In the genomic region with DNA sequence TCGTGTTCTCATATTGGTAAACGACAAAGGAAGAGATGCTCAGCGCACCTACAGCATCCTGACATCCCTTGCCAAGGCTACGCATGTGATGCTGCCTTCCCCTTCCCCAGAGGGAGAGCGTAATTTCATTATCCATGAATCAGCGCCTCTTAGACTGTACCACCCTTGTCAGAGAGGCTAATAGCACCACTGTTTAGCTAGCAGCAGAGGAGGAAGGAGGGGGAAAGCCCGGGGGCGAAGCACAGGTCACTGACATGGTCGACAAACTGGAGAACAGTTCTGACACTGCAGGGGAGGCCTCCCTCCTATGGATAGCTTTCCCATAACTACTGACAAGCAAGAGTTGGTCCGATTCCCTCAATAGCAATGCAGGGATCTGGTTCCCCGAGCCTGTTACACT, we compare ENCODE assay signal across 13 mouse cellular contexts. TPM values are rescaled to one million over a fixed set of nuclear protein-coding genes. Genes with fewer than 3 reads are reported as not detected.
DNase-seq lines count a peak whose midpoint lies in the region; ATAC-seq lines count a peak whose summit lies in the region.
"Had no signal": no experiment of that assay in that cellular context is flagged by ENCODE, and none has a peak within 500 bp of the region (broad histone marks: within the 10 kb centered on the region; RNA-seq: fewer than 3 reads in every experiment).

No protein-coding gene starts in this region.

- no peaks in the 10 kb centered on the region for H3K36me3 ChIP-seq in neural tube, embryonic 11.5 days (ENCODE audit: control insufficient read depth, insufficient read depth, low read length)
- no peaks in the 10 kb centered on the region for H3K36me3 ChIP-seq in hindbrain, embryonic 14.5 days (replicated peaks; ENCODE audit: control insufficient read depth, insufficient read depth)
- H3K36me3 ChIP-seq: heart, embryonic 12.5 days; midbrain, embryonic 12.5 days had no signal

- no peak overlapping the region for H3K4me3 ChIP-seq in neural tube, embryonic 11.5 days (ENCODE audit: low read depth, low read length)
- peak overlapping the region; percentile 24 for H3K4me3 ChIP-seq in hindbrain, embryonic 14.5 days (replicated peaks; ENCODE audit: low read length)
- H3K4me3 ChIP-seq: erythroblast, embryonic 14.5 days; heart, embryonic 12.5 days; midbrain, embryonic 12.5 days had no signal

- WGBS in neural tube, embryonic 11.5 days = 45% methylated on average over 11 of the region's 11 CpGs
- 34% methylated on average over 11 of the region's 11 CpGs for WGBS in hindbrain, embryonic 14.5 days

- H3K4me2 ChIP-seq in neural tube, embryonic 11.5 days (ENCODE audit: low read depth) = no peak overlapping the region
- H3K4me2 ChIP-seq in hindbrain, embryonic 14.5 days (replicated peaks) = peak overlapping the region; percentile 87
- H3K4me2 ChIP-seq: heart, embryonic 12.5 days; midbrain, embryonic 12.5 days had no signal

- H3K9ac ChIP-seq in neural tube, embryonic 11.5 days (ENCODE audit: low read length) = no peak overlapping the region
- peak overlapping the region; percentile 53 for H3K9ac ChIP-seq in hindbrain, embryonic 14.5 days
- H3K9ac ChIP-seq: heart, embryonic 12.5 days; liver, embryonic 14.5 days; midbrain, embryonic 12.5 days had no signal

- H3K27me3 ChIP-seq in neural tube, embryonic 11.5 days (ENCODE audit: control insufficient read depth, insufficient read depth, low read length) = no peaks in the 10 kb centered on the region; the same call in 1 of the 2 replicates
- H3K27me3 ChIP-seq in hindbrain, embryonic 14.5 days (ENCODE audit: control insufficient read depth, insufficient read depth, low read length) = peaks cover 1% of the 10 kb centered on the region; the same call in 1 of the 2 replicates

- H3K4me1 ChIP-seq in neural tube, embryonic 11.5 days (ENCODE audit: control insufficient read depth, insufficient read depth, low read length) = 0 out of 2 replicates have a peak, but pooled peaks cover 3% of the 10 kb centered on the region
- peaks cover 12% of the 10 kb centered on the region for H3K4me1 ChIP-seq in hindbrain, embryonic 14.5 days (replicated peaks; ENCODE audit: control insufficient read depth, insufficient read depth, low read length)

- ATAC-seq in neural tube, embryonic 11.5 days (ENCODE audit: insufficient read depth, low FRiP score, low TSS enrichment) = no peak
- no peak for ATAC-seq in hindbrain, embryonic 14.5 days (ENCODE audit: low FRiP score)

- peak; percentile 20 for DNase-seq in embryo, embryonic 10 days (ENCODE audit: low spot score)
- DNase-seq in embryo, embryonic 9.5 days (ENCODE audit: extremely low spot score) = no peak
- DNase-seq in neural tube, embryonic 11.5 days (ENCODE audit: low spot score) = peak; percentile 12
- no peak for DNase-seq in neural tube, embryonic 10.5 days (ENCODE audit: extremely low spot score, low spot score)
- DNase-seq in hindbrain, embryonic 14.5 days (ENCODE audit: low spot score) = no peak
- no peak for DNase-seq in thymus, postnatal 36 days
- DNase-seq in gastrocnemius, postnatal 25 days = no peak
- DNase-seq in adrenal gland, postnatal 4 days (ENCODE audit: low spot score in 2 of 2) = no peak
- DNase-seq: kidney, adult 18-20 months had no signal

- no peak overlapping the region for H3K27ac ChIP-seq in neural tube, embryonic 11.5 days (ENCODE audit: low read depth, low read length)
- H3K27ac ChIP-seq in hindbrain, embryonic 14.5 days = 0 out of 2 replicates have a peak overlapping the region, but pooled peaks have one; percentile 26
- H3K27ac ChIP-seq: liver, embryonic 14.5 days; midbrain, embryonic 12.5 days had no signal

- no peaks in the 10 kb centered on the region for H3K9me3 ChIP-seq in neural tube, embryonic 11.5 days (ENCODE audit: control insufficient read depth, low read length)
- no peaks in the 10 kb centered on the region for H3K9me3 ChIP-seq in hindbrain, embryonic 14.5 days (ENCODE audit: control insufficient read depth, low read length)
- H3K9me3 ChIP-seq: heart, embryonic 12.5 days; midbrain, embryonic 12.5 days had no signal

RNA-seq across cellular contexts. Expression of a gene that starts 6.3 kb away (rescaled TPM):
- polyA plus RNA-seq in neural tube, embryonic 11.5 days (2014; fragmentation: Nextera tagmentation; extraction: Ambion mirVana) = 3.6 and 7.7 TPM in 2 replicates
- polyA plus RNA-seq in hindbrain, embryonic 14.5 days (2014; fragmentation: Nextera tagmentation; extraction: Ambion mirVana) = 35.9 and 37.2 TPM in 2 replicates
- total RNA-seq in gastrocnemius, postnatal 25 days (2021) = under 1 TPM in 1 of 2 experiments, not detected in 1; 0.19 TPM
- under 1 TPM; 0.48 to 0.56 TPM for total RNA-seq in adrenal gland, postnatal 4 days (2021)
- polyA plus RNA-seq: erythroblast, embryonic 14.5 days had no signal

Comparison
In these comparisons a context has a peak if more than half of its experiments do, and no peak if none do; other contexts are left out.
1. DNase-seq: peak in embryo, embryonic 10 days (single experiment) and neural tube, embryonic 11.5 days (single experiment); none in embryo, embryonic 9.5 days (single experiment), neural tube, embryonic 10.5 days (single experiment), hindbrain, embryonic 14.5 days (single experiment), thymus, postnatal 36 days (0 of 2), gastrocnemius, postnatal 25 days (single experiment) and adrenal gland, postnatal 4 days (0 of 2).